ENCODE assay signal across 21 mouse cellular contexts in genomic region chr6:94867952-94868351, GRCm38 (mm10).
A peak's percentile ranks its signal among the peaks of the same experiment; 100 is the strongest.
DNase-seq lines count a peak whose midpoint lies in the region.
"Had no signal": no experiment of that assay in that cellular context is flagged by ENCODE, and none has a peak within 500 bp of the region (broad histone marks: within the 10 kb centered on the region; RNA-seq: fewer than 3 reads in every experiment).

No protein-coding gene starts in this region.

- no peaks in the 10 kb centered on the region for H3K36me3 ChIP-seq in heart, embryonic 10.5 days
- H3K36me3 ChIP-seq: forebrain, embryonic 12.5 days; heart, embryonic 15.5 days; hindbrain, embryonic 13.5 days had no signal

- H3K27me3 ChIP-seq in heart, embryonic 10.5 days (ENCODE audit: insufficient read depth, poor library complexity, severe bottlenecking) = no peaks in the 10 kb centered on the region
- H3K27me3 ChIP-seq: forebrain, embryonic 12.5 days; heart, embryonic 15.5 days; hindbrain, embryonic 13.5 days had no signal

- 66% methylated on average over 3 of the region's 3 CpGs for WGBS in heart, embryonic 10.5 days

- no peaks in the 10 kb centered on the region for H3K9me3 ChIP-seq in heart, embryonic 10.5 days
- H3K9me3 ChIP-seq: forebrain, embryonic 12.5 days; heart, embryonic 15.5 days; hindbrain, embryonic 13.5 days had no signal

- peaks cover 6% of the 10 kb centered on the region; the same call in 1 of the 2 replicates for H3K4me1 ChIP-seq in heart, embryonic 10.5 days
- H3K4me1 ChIP-seq: forebrain, embryonic 12.5 days had no signal

- no peak overlapping the region for H3K4me3 ChIP-seq in heart, embryonic 10.5 days
- H3K4me3 ChIP-seq: forebrain, embryonic 12.5 days; heart, embryonic 15.5 days; hindbrain, embryonic 13.5 days had no signal

- peak; percentile 34 for DNase-seq in adrenal gland, postnatal 10 days
- no peak for DNase-seq in adrenal gland, postnatal 25 days
- DNase-seq in heart, adult 11 months = peak; percentile 55
- no peak for DNase-seq in heart, embryonic 10.5 days (ENCODE audit: low spot score)
- peak; percentile 26 for DNase-seq in ovary, postnatal 36 days (ENCODE audit: low spot score)
- no peak for DNase-seq in ovary, postnatal 10 days (ENCODE audit: low spot score)
- DNase-seq in natural killer cell, adult 2 months (ENCODE audit: low spot score in 2 of 2) = no peak
- DNase-seq: cerebellum, adult 11-12 months; heart, adult 18-20 months; heart, postnatal 36 days; kidney, adult 2 months; left cerebral cortex, postnatal 4 days; lung, postnatal 4 days; right cerebral cortex, adult 18-20 months; right cerebral cortex, postnatal 4 days; thymus, adult 18-20 months; thymus, postnatal 36 days had no signal

- H3K27ac ChIP-seq in heart, embryonic 10.5 days = no peak overlapping the region
- H3K27ac ChIP-seq: forebrain, embryonic 12.5 days; heart, embryonic 15.5 days; hindbrain, embryonic 13.5 days; kidney, postnatal 0 days had no signal

Comparison
In these comparisons a context has a peak if more than half of its experiments do, and no peak if none do; other contexts are left out.
1. DNase-seq: peak in adrenal gland, postnatal 10 days (single experiment), heart, adult 11 months (single experiment) and ovary, postnatal 36 days (single experiment); none in adrenal gland, postnatal 25 days (single experiment), heart, embryonic 10.5 days (single experiment), ovary, postnatal 10 days (single experiment) and natural killer cell, adult 2 months (0 of 2).